Mouse (Mus musculus) heart, embryonic 16.5 days (tissue): ENCODE measurements around the gene Eid2. TPM values are rescaled to one million over a fixed set of nuclear protein-coding genes. Genes with fewer than 3 reads are reported as not detected.
"Not testable (repeated sequence)": the region's sequence is repeated elsewhere in the genome, so short reads cannot be mapped to it uniquely, and the experiment has no call there.

Experiments used
- ATAC-seq: fragments of 200-750 bp; cut with Nextera tagmentation; replicated peaks from 2 replicates; pipeline ENCODE4 v1.8.0; 2017; ENCODE audit warnings: moderate number of reproducible peaks; ENCODE audit not compliant: insufficient read depth, low FRiP score; ENCODE audit errors: extremely low read depth
- H3K27ac ChIP-seq: fragments of 300-500 bp; sonication (generic); 2 replicates; pipeline ENCODE4 v1.5.1; 2014; ENCODE audit warnings: mild to moderate bottlenecking, low read length, control low read depth, moderate library complexity
- H3K27me3 ChIP-seq: fragments of 300-500 bp; sonication (generic); 2 replicates; pipeline ENCODE4 v1.6.1; 2014; ENCODE audit warnings: low read length, mixed read lengths; ENCODE audit not compliant: control insufficient read depth, insufficient read depth
- H3K36me3 ChIP-seq: fragments of 300-500 bp; sonication (generic); 2 replicates; pipeline ENCODE4 v1.6.1; 2014; ENCODE audit not compliant: control insufficient read depth, insufficient read depth
- H3K4me1 ChIP-seq: fragments of 300-500 bp; sonication (generic); 2 replicates; pipeline ENCODE4 v1.6.1; 2014; ENCODE audit warnings: low read length, mixed read lengths; ENCODE audit not compliant: control insufficient read depth, insufficient read depth
- H3K4me2 ChIP-seq: fragments of 300-500 bp; sonication (generic); 2 replicates; pipeline ENCODE4 v1.6.1; 2014; ENCODE audit warnings: low read depth, mild to moderate bottlenecking, control low read depth, low read length
- H3K4me3 ChIP-seq: fragments of 300-500 bp; sonication (generic); 2 replicates; pipeline ENCODE4 v1.5.1; 2014; ENCODE audit warnings: mild to moderate bottlenecking, control low read depth, low read length
- H3K9ac ChIP-seq: fragments of 300-500 bp; sonication (generic); 2 replicates; pipeline ENCODE4 v1.6.1; 2014; ENCODE audit warnings: low read length, control low read depth
- H3K9me3 ChIP-seq: fragments of 300-500 bp; sonication (generic); replicated peaks from 2 replicates; pipeline ENCODE4 v1.6.1; 2016; ENCODE audit warnings: low read length; ENCODE audit not compliant: control insufficient read depth
- WGBS: fragments of 180-500 bp; shearing (Covaris S2); extraction: QIAGEN DNeasy Blood & Tissue Kit; methylation state at CpG from one replicate; pipeline ENCODE4 v1.1.7; 2014; 5-methylcytosine and 5-hydroxymethylcytosine counted together
- polyA plus RNA-seq: library from polyadenylated mRNA; unstranded; fragments of >200 nt; fragmentation: Nextera tagmentation; extraction: Ambion mirVana; gene quantifications from 2 replicates; pipeline ENCODE4 v1.2.1, GENCODE M21; 2015

The Eid2 gene
- polyA plus RNA-seq, result 0.68 and 0.94 TPM in 2 replicates

- Histone ChIP-seq H3K4me2 (peak within 1 kb of the TSS; percentile 72), H3K27ac (peak within 1 kb of the TSS; percentile 84), H3K27me3 (no peaks in the 10 kb centered on the region), H3K36me3 (peaks cover 15% of the 10 kb centered on the region; the same call in 1 of the 2 replicates), H3K4me1 (peaks cover 6% of the 10 kb centered on the region), H3K9me3 (no peaks in the 10 kb centered on the region), H3K9ac (peak within 1 kb of the TSS; percentile 96), H3K4me3 (peak within 1 kb of the TSS; percentile 76)
- peak; percentile 92 for ATAC-seq
- WGBS, result 6% methylated on average over 57 of the region's 57 CpGs
These were observed at the start of gene Eid2 for GRCm38 (mm10) chr7:28267129-28268041. Eid2 (plus strand) TSS chr7:28267881.

GRCm38 (mm10) chr7:28218951-28219740 lies 48.5 kb upstream of the Eid2 start:
- H3K27me3 ChIP-seq, ATAC-seq, H3K4me2 ChIP-seq, H3K9me3 ChIP-seq, H3K4me3 ChIP-seq, H3K27ac ChIP-seq, H3K4me1 ChIP-seq, H3K9ac ChIP-seq, H3K36me3 ChIP-seq: not testable (repeated sequence)
- 83% methylated on average over 20 of the region's 20 CpGs for WGBS

GRCm38 (mm10) chr7:28226836-28227235 lies 40.8 kb upstream of the Eid2 start:
- not testable (repeated sequence) for H3K36me3 ChIP-seq, H3K27ac ChIP-seq, H3K27me3 ChIP-seq, H3K9ac ChIP-seq, H3K4me1 ChIP-seq, ATAC-seq, H3K9me3 ChIP-seq, H3K4me2 ChIP-seq, H3K4me3 ChIP-seq
- WGBS, result 67% methylated on average over 4 of the region's 4 CpGs

- ATAC-seq, H3K4me1 ChIP-seq, H3K9me3 ChIP-seq, H3K4me3 ChIP-seq, H3K27me3 ChIP-seq, H3K27ac ChIP-seq, H3K36me3 ChIP-seq, H3K9ac ChIP-seq, H3K4me2 ChIP-seq: not testable (repeated sequence)
- WGBS, result 85% methylated on average over 4 of the region's 4 CpGs
These were observed 40.3 kb upstream of the Eid2 start for GRCm38 (mm10) chr7:28227421-28227820.

GRCm38 (mm10) chr7:28243943-28244342 lies 23.7 kb upstream of the Eid2 start:
- not testable (repeated sequence) for H3K36me3 ChIP-seq, H3K27ac ChIP-seq, H3K4me3 ChIP-seq, H3K9ac ChIP-seq, H3K9me3 ChIP-seq, H3K4me2 ChIP-seq, H3K4me1 ChIP-seq, H3K27me3 ChIP-seq, ATAC-seq
- WGBS, result 67% methylated on average over 2 of the region's 2 CpGs

- no peak overlapping the region for H3K4me2 ChIP-seq
- no peak overlapping the region for H3K27ac ChIP-seq
- no peak overlapping the region for H3K4me3 ChIP-seq
- no peak overlapping the region for H3K9ac ChIP-seq
- H3K4me1 ChIP-seq, result no peaks in the 10 kb centered on the region
- no peaks in the 10 kb centered on the region for H3K36me3 ChIP-seq
- no peak for ATAC-seq
- no peaks in the 10 kb centered on the region for H3K27me3 ChIP-seq
- WGBS, result 78% methylated on average over 3 of the region's 3 CpGs
- 0 out of 2 replicates have a peak, but pooled peaks cover 2% of the 10 kb centered on the region for H3K9me3 ChIP-seq
These were observed 18.7 kb upstream of the Eid2 start for GRCm38 (mm10) chr7:28248957-28249356.

- Histone ChIP-seq H3K4me2 (no peak overlapping the region), H3K4me1 (no peaks in the 10 kb centered on the region), H3K27me3 (no peaks in the 10 kb centered on the region), H3K4me3 (no peak overlapping the region), H3K9ac (no peak overlapping the region), H3K36me3 (no peaks in the 10 kb centered on the region), H3K27ac (no peak overlapping the region), H3K9me3 (0 out of 2 replicates have a peak, but pooled peaks cover 2% of the 10 kb centered on the region)
- ATAC-seq, result no peak
- 85% methylated on average over 17 of the region's 17 CpGs for WGBS
These were observed 15.7 kb upstream of the Eid2 start for GRCm38 (mm10) chr7:28251976-28252375.

GRCm38 (mm10) chr7:28254591-28254990 lies 13.1 kb upstream of the Eid2 start:
- WGBS, result 77% methylated on average over 6 of the region's 6 CpGs
- H3K9me3 ChIP-seq, result no peaks in the 10 kb centered on the region
- no peaks in the 10 kb centered on the region for H3K4me1 ChIP-seq
- no peak overlapping the region for H3K4me2 ChIP-seq
- no peak overlapping the region for H3K27ac ChIP-seq
- no peak overlapping the region for H3K4me3 ChIP-seq
- ATAC-seq, result no peak
- no peak overlapping the region for H3K9ac ChIP-seq
- H3K27me3 ChIP-seq, result no peaks in the 10 kb centered on the region
- H3K36me3 ChIP-seq, result no peaks in the 10 kb centered on the region

- no peak overlapping the region for H3K4me2 ChIP-seq
- H3K4me3 ChIP-seq, result no peak overlapping the region
- no peaks in the 10 kb centered on the region for H3K9me3 ChIP-seq
- 79% methylated on average over 6 of the region's 6 CpGs for WGBS
- no peaks in the 10 kb centered on the region for H3K4me1 ChIP-seq
- ATAC-seq, result no peak
- H3K27me3 ChIP-seq, result no peaks in the 10 kb centered on the region
- no peak overlapping the region for H3K9ac ChIP-seq
- H3K36me3 ChIP-seq, result no peaks in the 10 kb centered on the region
- H3K27ac ChIP-seq, result no peak overlapping the region
These were observed 12.2 kb upstream of the Eid2 start for GRCm38 (mm10) chr7:28255476-28255875.
